Mouse (Mus musculus): Measurements from ENCODE around the gene Cib1. TPM values are rescaled to one million over a fixed set of nuclear protein-coding genes. Genes with fewer than 3 reads are reported as not detected.
A peak's percentile ranks its signal among the peaks of the same experiment; 100 is the strongest.

Cib1 gene
- polyA plus RNA-seq, 1 experiment from 2014 or later = 24.2 TPM

DNA sequence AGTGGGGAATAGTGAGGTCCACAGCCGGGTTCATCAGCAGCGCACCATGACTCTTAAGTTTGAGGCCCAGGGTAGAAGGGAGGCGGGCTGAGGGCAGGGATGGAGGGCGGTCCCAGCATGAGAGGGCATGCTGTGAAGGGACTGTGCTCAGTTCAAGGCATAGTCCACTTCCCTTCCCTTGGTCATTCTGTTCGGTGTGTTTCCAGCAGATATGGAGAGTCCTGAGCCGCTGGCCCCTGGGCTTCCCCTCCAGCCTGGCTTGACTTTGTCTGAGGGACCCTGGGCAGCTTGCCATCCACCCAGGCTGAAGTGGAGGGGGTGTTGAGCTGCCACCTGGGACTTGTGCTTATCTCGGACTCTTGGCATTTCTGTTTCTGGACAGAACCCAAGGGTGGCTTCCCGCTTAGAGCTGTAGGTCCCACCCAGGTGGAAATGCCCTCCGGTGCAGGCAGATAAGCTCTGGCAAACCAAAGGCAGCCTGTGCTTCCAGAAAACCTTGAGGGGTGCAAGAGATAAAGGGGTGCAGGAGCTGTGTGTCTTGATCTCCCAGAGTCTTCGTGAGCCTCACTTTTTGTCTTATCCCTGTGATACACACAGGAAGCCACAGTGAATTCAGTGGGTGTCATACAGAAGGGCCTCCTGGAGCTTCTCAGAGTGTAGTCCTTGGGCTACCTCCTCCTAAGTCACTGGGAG, 23.7 kb downstream of the Cib1 start:
- no peak for ATAC-seq (ENCODE audit: low FRiP score, low TSS enrichment)
- Histone ChIP-seq H3K27ac (replicated peaks; ENCODE audit: low read depth, low read length) (no peak overlapping the region), H3K4me2 (ENCODE audit: low read length) (no peak overlapping the region), H3K9me3 (ENCODE audit: control insufficient read depth, low read length) (no peaks in the 10 kb centered on the region), H3K9ac (replicated peaks; ENCODE audit: low read length) (no peak overlapping the region), H3K27me3 (ENCODE audit: control insufficient read depth, insufficient read depth, low read length) (no peaks in the 10 kb centered on the region), H3K4me1 (ENCODE audit: control insufficient read depth, insufficient read depth, low read length) (peaks cover 6% of the 10 kb centered on the region), H3K4me3 (replicated peaks; ENCODE audit: low read depth, low read length) (no peak overlapping the region), H3K36me3 (ENCODE audit: control insufficient read depth, insufficient read depth, low read length) (peaks cover 10% of the 10 kb centered on the region)
- DNase-seq = no peak
- WGBS = 80% methylated on average over 10 of the region's 10 CpGs

DNA sequence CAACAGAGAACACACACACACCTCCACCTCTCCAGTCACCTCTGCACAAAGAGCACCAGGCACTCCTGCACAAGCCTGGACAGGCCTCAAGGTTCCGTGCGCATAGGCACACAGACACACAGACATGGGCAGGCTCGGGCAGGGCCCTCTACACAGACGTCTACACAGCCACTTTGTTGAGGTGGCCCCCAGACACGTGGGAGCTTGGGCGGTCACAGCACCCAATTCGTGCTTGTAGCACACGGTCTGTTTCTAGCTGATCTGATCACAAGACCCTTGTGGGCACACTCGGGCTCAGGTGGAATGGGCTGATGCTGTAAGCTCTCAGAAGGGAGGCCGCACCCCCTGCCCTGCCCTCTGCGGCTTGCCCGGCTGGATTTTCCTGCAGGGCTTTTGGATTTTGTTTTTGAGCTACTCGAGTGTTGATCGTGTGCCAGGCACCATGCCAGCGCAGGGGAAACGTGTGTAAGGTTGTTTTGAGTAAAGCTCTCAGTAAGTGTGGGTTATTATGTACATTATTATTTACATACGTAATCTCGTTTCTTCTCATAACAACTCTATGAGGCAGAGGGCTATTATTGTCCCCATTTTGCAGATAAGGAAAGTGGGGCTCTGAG, 24.5 kb downstream of the Cib1 start:
- no peaks in the 10 kb centered on the region for H3K27me3 ChIP-seq (ENCODE audit: control insufficient read depth, insufficient read depth, low read length)
- H3K36me3 ChIP-seq (ENCODE audit: control insufficient read depth, insufficient read depth, low read length) = peaks cover 3% of the 10 kb centered on the region; the same call in 1 of the 2 replicates
- H3K4me2 ChIP-seq (ENCODE audit: low read length) = no peak overlapping the region
- H3K9ac ChIP-seq (replicated peaks; ENCODE audit: low read length) = no peak overlapping the region
- H3K9me3 ChIP-seq (ENCODE audit: control insufficient read depth, low read length) = no peaks in the 10 kb centered on the region
- ATAC-seq (ENCODE audit: low FRiP score, low TSS enrichment) = no peak
- DNase-seq = no peak
- 80% methylated on average over 18 of the region's 18 CpGs for WGBS
- no peak overlapping the region for H3K27ac ChIP-seq (replicated peaks; ENCODE audit: low read depth, low read length)
- H3K4me1 ChIP-seq (ENCODE audit: control insufficient read depth, insufficient read depth, low read length) = peaks cover 14% of the 10 kb centered on the region
- H3K4me3 ChIP-seq (replicated peaks; ENCODE audit: low read depth, low read length) = no peak overlapping the region

DNA sequence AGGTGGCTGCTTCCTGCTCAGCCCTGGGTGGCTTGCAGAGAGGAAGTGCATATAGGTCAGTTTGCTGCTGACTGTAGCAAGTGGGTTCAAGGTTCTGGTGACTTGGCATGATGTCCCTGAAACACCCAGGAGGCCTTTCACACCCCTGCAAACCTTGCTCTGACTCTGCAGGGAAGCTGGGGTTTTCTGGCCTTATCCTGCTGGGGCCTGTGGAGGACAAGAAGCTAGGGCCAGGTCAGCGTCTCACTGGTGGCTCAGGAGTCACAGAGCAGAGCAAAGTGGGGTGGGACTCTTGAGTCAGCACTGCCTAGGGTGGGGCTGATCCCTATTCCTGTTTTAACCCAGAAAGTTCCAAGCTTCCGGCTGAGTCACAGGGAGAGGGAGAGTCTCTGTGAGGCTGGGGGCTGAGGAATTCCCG, 25.3 kb downstream of the Cib1 start:
- H3K4me3 ChIP-seq (replicated peaks; ENCODE audit: low read depth, low read length) = no peak overlapping the region
- ATAC-seq (ENCODE audit: low FRiP score, low TSS enrichment) (no peak), DNase-seq (no peak)
- no peak overlapping the region for H3K9ac ChIP-seq (replicated peaks; ENCODE audit: low read length)
- H3K27ac ChIP-seq (replicated peaks; ENCODE audit: low read depth, low read length) = no peak overlapping the region
- H3K4me2 ChIP-seq (ENCODE audit: low read length) = no peak overlapping the region
- no peaks in the 10 kb centered on the region for H3K9me3 ChIP-seq (ENCODE audit: control insufficient read depth, low read length)
- H3K27me3 ChIP-seq (ENCODE audit: control insufficient read depth, insufficient read depth, low read length) = no peaks in the 10 kb centered on the region
- WGBS = 67% methylated on average over 3 of the region's 3 CpGs
- H3K36me3 ChIP-seq (ENCODE audit: control insufficient read depth, insufficient read depth, low read length) = no peaks in the 10 kb centered on the region
- H3K4me1 ChIP-seq (ENCODE audit: control insufficient read depth, insufficient read depth, low read length) = peaks cover 22% of the 10 kb centered on the region

DNA sequence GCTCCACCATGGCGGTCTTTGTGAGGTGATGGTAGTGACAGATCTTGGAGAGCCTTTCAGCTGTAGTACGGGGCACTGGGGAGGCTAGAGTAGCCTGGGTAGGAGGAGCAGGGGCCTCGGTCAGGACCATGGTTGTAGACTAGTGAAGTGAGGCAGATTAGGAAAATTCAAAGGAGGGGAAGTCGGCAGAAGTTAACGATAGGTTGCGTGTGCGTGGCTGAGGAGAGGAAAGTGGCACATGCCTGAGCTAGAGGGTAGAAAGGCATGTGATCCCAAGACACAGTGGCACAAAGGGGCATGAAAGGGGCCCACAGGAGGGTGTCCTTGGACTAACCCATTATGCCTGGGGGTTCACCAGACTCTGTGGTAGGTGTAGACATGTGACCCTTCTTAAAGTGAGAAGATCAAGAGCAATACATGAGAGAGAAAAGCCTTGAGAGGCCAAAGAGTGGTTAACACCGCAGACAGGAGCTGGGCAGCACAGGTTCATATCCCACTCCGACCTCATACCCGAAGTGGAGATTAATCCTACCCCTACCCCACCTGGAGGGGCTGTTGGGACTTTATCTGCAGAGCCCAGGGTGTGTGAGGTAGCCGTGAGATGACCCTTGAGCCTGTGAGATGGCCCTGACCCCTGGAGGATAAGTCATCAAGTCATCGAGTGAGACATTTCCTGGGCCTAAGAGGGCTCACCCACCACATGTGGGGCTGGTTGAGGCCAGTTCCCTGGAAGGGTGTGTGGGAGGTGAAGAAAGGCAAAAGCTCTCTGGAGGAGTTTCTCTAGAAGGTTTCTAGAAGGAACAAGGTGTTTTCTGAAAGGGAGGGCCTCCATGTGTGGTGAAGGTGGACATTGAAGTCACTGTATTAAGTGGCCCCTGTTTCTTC, 26.7 kb downstream of the Cib1 start:
- WGBS = 87% methylated on average over 12 of the region's 12 CpGs
- H3K9me3 ChIP-seq (ENCODE audit: control insufficient read depth, low read length) = no peaks in the 10 kb centered on the region
- peaks cover 35% of the 10 kb centered on the region for H3K4me1 ChIP-seq (ENCODE audit: control insufficient read depth, insufficient read depth, low read length)
- no peak for DNase-seq
- no peak overlapping the region for H3K4me3 ChIP-seq (replicated peaks; ENCODE audit: low read depth, low read length)
- no peaks in the 10 kb centered on the region for H3K27me3 ChIP-seq (ENCODE audit: control insufficient read depth, insufficient read depth, low read length)
- no peak overlapping the region for H3K27ac ChIP-seq (replicated peaks; ENCODE audit: low read depth, low read length)
- no peaks in the 10 kb centered on the region for H3K36me3 ChIP-seq (ENCODE audit: control insufficient read depth, insufficient read depth, low read length)
- H3K4me2 ChIP-seq (ENCODE audit: low read length) = no peak overlapping the region
- no peak for ATAC-seq (ENCODE audit: low FRiP score, low TSS enrichment)
- no peak overlapping the region for H3K9ac ChIP-seq (replicated peaks; ENCODE audit: low read length)

DNA sequence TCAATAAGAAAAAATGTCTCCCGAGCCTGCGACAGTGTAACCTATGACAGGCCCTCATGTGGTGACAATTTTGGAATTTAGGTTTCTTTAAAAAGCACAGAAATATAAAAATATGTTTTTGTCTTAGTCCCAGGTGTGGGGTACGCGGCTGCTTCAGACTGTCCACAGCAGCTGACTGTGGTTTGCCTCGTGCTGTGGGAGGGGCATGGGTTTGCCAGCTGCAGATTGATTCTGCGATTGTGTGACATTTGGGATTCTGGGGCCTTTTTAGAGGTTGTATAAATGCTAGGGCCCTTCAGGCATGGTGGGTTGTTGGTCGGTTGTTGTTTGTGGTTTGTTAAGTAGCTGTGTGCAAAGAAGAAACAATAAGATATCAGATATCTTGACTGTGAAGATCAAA, 27.7 kb downstream of the Cib1 start:
- ATAC-seq (ENCODE audit: low FRiP score, low TSS enrichment) = no peak
- no peak overlapping the region for H3K27ac ChIP-seq (replicated peaks; ENCODE audit: low read depth, low read length)
- DNase-seq = no peak
- peaks cover 44% of the 10 kb centered on the region for H3K4me1 ChIP-seq (ENCODE audit: control insufficient read depth, insufficient read depth, low read length)
- 86% methylated on average over 7 of the region's 7 CpGs for WGBS
- H3K36me3 ChIP-seq (ENCODE audit: control insufficient read depth, insufficient read depth, low read length) = no peaks in the 10 kb centered on the region
- no peak overlapping the region for H3K4me3 ChIP-seq (replicated peaks; ENCODE audit: low read depth, low read length)
- no peak overlapping the region for H3K9ac ChIP-seq (replicated peaks; ENCODE audit: low read length)
- H3K4me2 ChIP-seq (ENCODE audit: low read length) = no peak overlapping the region
- H3K27me3 ChIP-seq (ENCODE audit: control insufficient read depth, insufficient read depth, low read length) = no peaks in the 10 kb centered on the region
- no peaks in the 10 kb centered on the region for H3K9me3 ChIP-seq (ENCODE audit: control insufficient read depth, low read length)

DNA sequence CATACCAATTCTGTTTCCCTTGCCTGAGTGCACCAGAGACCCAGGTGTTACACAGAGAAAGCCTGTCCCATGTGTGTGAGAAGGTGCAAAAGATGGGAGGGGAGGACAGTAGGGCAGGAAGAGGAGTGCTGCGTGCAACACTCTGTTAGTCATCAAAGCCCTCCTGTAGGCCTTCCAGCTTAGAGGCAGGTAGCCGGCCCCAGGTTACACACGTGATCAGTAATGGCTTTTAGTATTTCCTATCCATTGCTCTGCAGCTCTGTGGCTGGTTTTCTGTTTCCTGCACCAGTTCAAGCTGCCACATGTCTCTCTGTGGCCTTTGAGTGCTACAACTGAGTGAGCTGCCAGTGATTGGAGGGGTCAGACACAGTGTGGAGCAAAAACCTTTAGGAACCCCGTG, 28.3 kb downstream of the Cib1 start:
- WGBS = 84% methylated on average over 4 of the region's 4 CpGs
- H3K36me3 ChIP-seq (ENCODE audit: control insufficient read depth, insufficient read depth, low read length) = no peaks in the 10 kb centered on the region
- no peak overlapping the region for H3K4me3 ChIP-seq (replicated peaks; ENCODE audit: low read depth, low read length)
- no peaks in the 10 kb centered on the region for H3K9me3 ChIP-seq (ENCODE audit: control insufficient read depth, low read length)
- H3K4me1 ChIP-seq (ENCODE audit: control insufficient read depth, insufficient read depth, low read length) = peaks cover 50% of the 10 kb centered on the region
- H3K4me2 ChIP-seq (ENCODE audit: low read length) = no peak overlapping the region
- DNase-seq (no peak), ATAC-seq (ENCODE audit: low FRiP score, low TSS enrichment) (no peak)
- no peak overlapping the region for H3K27ac ChIP-seq (replicated peaks; ENCODE audit: low read depth, low read length)
- no peak overlapping the region for H3K9ac ChIP-seq (replicated peaks; ENCODE audit: low read length)
- no peaks in the 10 kb centered on the region for H3K27me3 ChIP-seq (ENCODE audit: control insufficient read depth, insufficient read depth, low read length)

DNA sequence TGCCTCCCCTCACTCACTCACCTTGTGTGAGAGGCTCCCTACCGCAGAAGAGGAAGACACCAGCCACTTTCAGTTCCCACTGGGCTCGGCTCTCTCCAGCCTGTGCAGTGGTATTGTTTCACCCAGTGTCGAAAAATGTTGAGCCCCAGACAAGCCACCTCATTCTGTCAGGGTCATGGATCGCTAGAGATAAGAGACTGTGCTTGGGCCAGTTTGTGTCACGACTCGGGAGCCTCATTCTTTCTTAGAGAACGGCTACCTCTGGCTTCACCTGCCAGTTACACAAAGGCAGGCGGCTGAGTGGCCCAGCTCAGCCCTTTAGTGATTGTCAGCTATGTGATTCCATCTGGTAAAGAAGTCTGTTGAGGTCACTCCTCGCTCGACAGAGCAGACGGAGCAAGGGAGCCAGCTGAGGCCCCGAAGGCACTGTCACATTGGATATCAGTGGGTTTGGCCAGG, 28.9 kb downstream of the Cib1 start:
- Histone ChIP-seq H3K9ac (replicated peaks; ENCODE audit: low read length) (peak overlapping the region; percentile 37; the same call in 1 of the 2 replicates), H3K36me3 (ENCODE audit: control insufficient read depth, insufficient read depth, low read length) (no peaks in the 10 kb centered on the region), H3K27me3 (ENCODE audit: control insufficient read depth, insufficient read depth, low read length) (no peaks in the 10 kb centered on the region), H3K4me1 (ENCODE audit: control insufficient read depth, insufficient read depth, low read length) (peaks cover 53% of the 10 kb centered on the region), H3K27ac (replicated peaks; ENCODE audit: low read depth, low read length) (peak overlapping the region; percentile 77), H3K4me3 (replicated peaks; ENCODE audit: low read depth, low read length) (no peak overlapping the region), H3K4me2 (ENCODE audit: low read length) (peak overlapping the region; percentile 15; the same call in 1 of the 2 replicates), H3K9me3 (ENCODE audit: control insufficient read depth, low read length) (no peaks in the 10 kb centered on the region)
- DNase-seq (no peak), ATAC-seq (ENCODE audit: low FRiP score, low TSS enrichment) (no peak)
- 16% methylated on average over 12 of the region's 12 CpGs for WGBS

DNA sequence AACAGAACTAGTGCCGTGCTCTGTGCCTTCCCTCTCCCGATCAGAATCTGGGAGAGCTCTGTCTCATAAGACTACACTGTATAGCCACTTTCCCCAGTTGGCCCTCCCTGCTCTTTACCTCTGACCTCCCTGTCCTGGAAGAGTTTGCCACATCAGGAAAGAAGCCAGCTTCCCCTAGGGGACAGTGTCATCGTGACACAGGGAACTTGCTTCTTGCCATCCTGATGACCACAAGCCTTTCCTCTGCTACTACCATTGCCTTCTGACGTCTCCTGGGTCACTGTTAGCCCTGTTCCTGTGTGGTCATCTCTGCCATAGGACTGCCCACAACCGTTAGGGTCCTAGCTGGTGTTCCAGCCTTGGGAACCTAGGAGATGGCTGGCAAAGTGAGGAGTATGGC, 29.7 kb downstream of the Cib1 start:
- no peak overlapping the region for H3K4me3 ChIP-seq (replicated peaks; ENCODE audit: low read depth, low read length)
- WGBS = 76% methylated on average over 5 of the region's 5 CpGs
- H3K4me1 ChIP-seq (ENCODE audit: control insufficient read depth, insufficient read depth, low read length) = peaks cover 52% of the 10 kb centered on the region
- no peaks in the 10 kb centered on the region for H3K9me3 ChIP-seq (ENCODE audit: control insufficient read depth, low read length)
- H3K27ac ChIP-seq (replicated peaks; ENCODE audit: low read depth, low read length) = peak overlapping the region; percentile 77
- ATAC-seq (ENCODE audit: low FRiP score, low TSS enrichment) (no peak), DNase-seq (no peak)
- no peaks in the 10 kb centered on the region for H3K36me3 ChIP-seq (ENCODE audit: control insufficient read depth, insufficient read depth, low read length)
- no peak overlapping the region for H3K4me2 ChIP-seq (ENCODE audit: low read length)
- H3K9ac ChIP-seq (replicated peaks; ENCODE audit: low read length) = no peak overlapping the region
- H3K27me3 ChIP-seq (ENCODE audit: control insufficient read depth, insufficient read depth, low read length) = no peaks in the 10 kb centered on the region

All from midbrain, embryonic 14.5 days (tissue).